Mouse (Mus musculus) embryonic facial prominence, embryonic 14.5 days (tissue): ENCODE results near the gene Dkk1. TPM values are rescaled to one million over a fixed set of nuclear protein-coding genes. Genes with fewer than 3 reads are reported as not detected.
"Not testable (repeated sequence)": the region's sequence is repeated elsewhere in the genome, so short reads cannot be mapped to it uniquely, and the experiment has no call there.

Experiments
- ATAC-seq: fragments of 200-750 bp; cut with Nextera tagmentation; 2 replicates; pipeline ENCODE4 v1.8.0; 2017; ENCODE audit warnings: low read depth, moderate number of reproducible peaks, moderate TSS enrichment
- DNase-seq: peaks from one replicate; pipeline ENCODE4 v3.0.0-alpha.2; 2015; ENCODE audit warnings: low spot score
- H3K27ac ChIP-seq: fragments of 300-500 bp; sonication (generic); replicated peaks from 2 replicates; pipeline ENCODE4 v1.5.1; 2014; ENCODE audit warnings: low read depth, mild to moderate bottlenecking, low read length, moderate library complexity
- H3K27me3 ChIP-seq: fragments of 300-500 bp; sonication (generic); replicated peaks from 2 replicates; pipeline ENCODE4 v1.6.1; 2014; ENCODE audit warnings: low read length; ENCODE audit not compliant: control insufficient read depth, insufficient read depth
- H3K36me3 ChIP-seq: fragments of 300-500 bp; sonication (generic); 2 replicates; pipeline ENCODE4 v1.6.1; 2014; ENCODE audit warnings: low read length, mixed read lengths; ENCODE audit not compliant: control insufficient read depth, insufficient read depth
- H3K4me1 ChIP-seq: fragments of 300-500 bp; sonication (generic); 2 replicates; pipeline ENCODE4 v1.6.1; 2014; ENCODE audit warnings: antibody characterized with exemption, low read length; ENCODE audit not compliant: control insufficient read depth, insufficient read depth
- H3K4me2 ChIP-seq: fragments of 300-500 bp; sonication (generic); 2 replicates; pipeline ENCODE4 v1.6.1; 2014; ENCODE audit warnings: low read depth, mild to moderate bottlenecking, low read length, moderate library complexity, mixed read lengths
- H3K4me3 ChIP-seq: fragments of 300-500 bp; sonication (generic); 2 replicates; pipeline ENCODE4 v1.5.1; 2014; ENCODE audit warnings: low read depth, mild to moderate bottlenecking, low read length
- H3K9ac ChIP-seq: fragments of 300-500 bp; sonication (generic); 2 replicates; pipeline ENCODE4 v1.6.1; 2014; ENCODE audit warnings: low read depth, mild to moderate bottlenecking, low read length, moderate library complexity, mixed read lengths
- H3K9me3 ChIP-seq: fragments of 300-500 bp; sonication (generic); 2 replicates; pipeline ENCODE4 v1.6.1; 2016; ENCODE audit warnings: low read length; ENCODE audit not compliant: control insufficient read depth
- WGBS: fragments of 180-500 bp; shearing (Covaris S2); extraction: QIAGEN DNeasy Blood & Tissue Kit; methylation state at CpG from one replicate; pipeline ENCODE4 v1.1.7; 2014; 5-methylcytosine and 5-hydroxymethylcytosine counted together
- polyA plus RNA-seq: library from polyadenylated mRNA; unstranded; fragments of >200 nt; fragmentation: Nextera tagmentation; extraction: Ambion mirVana; gene quantifications from 2 replicates; pipeline ENCODE4 v1.2.1, GENCODE M21; 2014

Gene Dkk1
- polyA plus RNA-seq, 1 experiment from 2014 or later, result 11.3 TPM

DNA sequence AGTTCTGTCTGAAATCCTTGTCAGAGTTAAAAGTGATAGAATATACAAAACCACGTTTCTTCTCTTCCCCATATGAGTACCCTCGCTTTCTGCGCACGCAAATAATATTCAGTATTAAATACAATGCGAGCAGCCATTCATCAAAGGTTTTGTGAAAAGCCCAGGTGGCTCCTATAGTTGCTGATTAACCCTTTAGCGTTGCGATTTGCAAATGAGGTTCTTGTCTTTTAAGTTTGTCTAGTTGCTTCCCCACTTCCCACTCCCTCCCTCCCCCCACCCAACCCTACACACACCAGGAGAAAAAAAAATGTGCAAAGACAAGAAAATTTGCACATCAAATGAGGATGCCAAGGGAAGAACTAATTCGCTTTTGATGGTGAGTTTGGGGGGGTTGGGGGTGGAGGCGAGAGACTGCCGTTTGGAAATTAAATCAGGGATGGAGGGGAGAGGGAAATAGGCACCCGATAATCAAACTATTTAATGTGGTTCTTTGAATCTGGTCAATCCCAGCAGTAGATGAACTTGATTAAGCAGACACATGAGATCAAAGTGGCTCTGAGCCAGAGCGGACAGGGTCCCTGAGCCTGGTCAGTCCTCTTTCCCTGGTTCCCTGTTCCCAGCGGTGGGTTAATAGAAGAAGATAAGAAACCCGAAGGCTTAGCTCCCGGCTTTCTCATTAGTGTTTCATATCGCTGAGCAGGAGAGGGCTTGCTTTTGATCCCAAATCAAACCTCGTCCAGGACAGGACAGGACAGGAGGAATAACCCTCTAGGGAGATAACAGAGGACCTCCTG, 586 bp upstream of the Dkk1 start:
- peaks cover 49% of the 10 kb centered on the region for H3K27me3 ChIP-seq
- peak overlapping the region; percentile 75 for H3K4me2 ChIP-seq
- WGBS, result under 1% methylated on average over 17 of the region's 17 CpGs

DNA sequence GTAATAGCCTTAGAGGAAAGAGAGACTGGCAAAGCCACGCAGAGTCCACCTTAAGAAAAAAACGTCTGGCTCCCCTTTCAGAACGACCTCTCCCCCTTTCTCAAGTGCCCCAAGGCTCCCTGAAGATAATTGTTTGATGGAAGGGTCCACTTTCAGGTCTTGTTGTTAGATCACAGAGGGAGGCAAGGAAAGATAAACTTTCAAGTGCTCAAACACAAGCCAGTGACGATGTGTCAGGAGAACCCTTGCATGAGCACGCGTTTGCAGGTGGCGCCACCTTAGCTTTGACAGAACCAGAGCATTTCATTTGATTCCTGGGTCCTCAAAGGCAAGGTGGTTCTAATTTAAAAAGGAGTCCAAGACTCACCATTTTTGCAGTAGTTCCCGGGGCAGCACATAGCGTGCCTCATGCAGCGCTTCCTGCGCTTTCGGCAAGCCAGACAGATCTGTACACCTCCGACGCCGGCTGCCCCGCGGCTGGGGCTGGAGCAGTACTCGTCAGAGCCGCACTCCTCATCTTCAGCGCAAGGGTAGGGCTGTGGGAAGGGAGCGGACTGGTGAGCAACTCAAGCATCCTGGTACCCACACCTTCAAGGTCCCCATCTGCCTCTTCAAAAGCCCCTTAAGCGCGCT, 938 bp downstream of the Dkk1 start:
- ATAC-seq, result peak; percentile 30; the same call in 1 of the 2 replicates
- H3K4me3 ChIP-seq, result peak overlapping the region; percentile 47
- H3K9ac ChIP-seq, result peak overlapping the region; percentile 57
- peak; percentile 15 for DNase-seq
- no peak overlapping the region; the same call in 1 of the 2 replicates for H3K27ac ChIP-seq
- peaks cover 18% of the 10 kb centered on the region for H3K4me1 ChIP-seq
- H3K4me2 ChIP-seq, result peak overlapping the region; percentile 75
- no peaks in the 10 kb centered on the region for H3K36me3 ChIP-seq
- 1% methylated on average over 23 of the region's 23 CpGs for WGBS
- peaks cover 49% of the 10 kb centered on the region for H3K27me3 ChIP-seq
- H3K9me3 ChIP-seq, result no peaks in the 10 kb centered on the region

More for the DNA sequence above, 586 bp upstream of the Dkk1 start:
- no peak overlapping the region for H3K27ac ChIP-seq
- no peak for ATAC-seq
- no peaks in the 10 kb centered on the region for H3K9me3 ChIP-seq
- no peak overlapping the region for H3K9ac ChIP-seq
- H3K36me3 ChIP-seq, result no peaks in the 10 kb centered on the region
- no peak for DNase-seq
- H3K4me1 ChIP-seq, result peaks cover 18% of the 10 kb centered on the region
- peak overlapping the region; percentile 47 for H3K4me3 ChIP-seq

DNA sequence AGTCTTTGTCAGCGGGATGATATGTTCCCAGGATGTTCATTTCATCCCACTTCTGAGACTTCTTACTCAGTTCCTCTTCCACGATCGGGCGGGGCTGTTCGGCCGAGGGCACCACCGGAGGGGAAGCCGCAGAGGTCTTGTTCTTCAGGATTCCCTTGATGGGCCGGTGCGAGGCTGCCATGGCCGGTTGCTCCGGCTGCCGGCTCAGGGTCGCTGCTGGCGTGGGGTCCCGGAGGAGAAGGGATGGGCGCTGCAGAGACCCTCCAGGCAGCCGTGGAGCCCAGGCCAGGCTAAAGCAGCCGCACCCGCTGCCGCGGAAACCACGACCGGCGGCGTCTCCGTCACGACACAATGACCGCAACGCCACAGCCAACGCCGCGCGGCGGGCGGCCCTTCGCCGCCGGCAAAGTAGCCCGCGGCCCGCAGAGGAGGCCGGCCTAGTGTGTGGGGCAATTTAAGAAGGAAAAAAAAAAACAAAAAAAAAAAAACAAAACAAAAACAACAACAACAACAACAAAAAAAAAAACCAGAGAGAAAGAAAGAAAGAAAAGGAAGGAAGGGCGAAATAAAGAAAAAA, 10.0 kb downstream of the Dkk1 start:
- H3K27ac ChIP-seq, H3K36me3 ChIP-seq, H3K4me1 ChIP-seq, ATAC-seq, H3K9me3 ChIP-seq, DNase-seq: not testable (repeated sequence)
- 2% methylated on average over 41 of the region's 44 CpGs for WGBS
- peak overlapping the region; percentile 42 for H3K4me3 ChIP-seq
- peak overlapping the region; percentile 69 for H3K4me2 ChIP-seq
- peaks cover 12% of the 10 kb centered on the region for H3K27me3 ChIP-seq
- peak overlapping the region; percentile 58 for H3K9ac ChIP-seq

DNA sequence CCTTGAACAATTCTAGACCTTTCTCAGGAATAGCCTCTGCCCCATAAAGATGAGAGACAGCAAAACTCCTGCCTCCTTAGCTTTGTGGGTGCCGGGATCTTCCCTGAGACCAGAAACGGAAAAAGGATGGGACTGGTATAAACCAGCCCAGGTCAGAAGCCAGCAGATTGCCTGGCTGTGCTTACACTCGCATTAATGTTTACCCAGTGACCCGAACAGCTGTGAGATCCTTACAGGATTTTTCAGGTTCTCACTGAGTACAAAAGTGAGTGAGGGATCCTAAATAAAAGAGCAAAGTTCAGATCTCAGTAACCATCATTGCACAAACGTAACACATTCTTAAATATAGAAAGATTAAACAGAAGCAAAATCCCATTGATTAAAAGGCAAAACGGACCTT, 32.7 kb downstream of the Dkk1 start:
- H3K9me3 ChIP-seq, result no peaks in the 10 kb centered on the region
- H3K36me3 ChIP-seq, result no peaks in the 10 kb centered on the region
- 59% methylated on average over 6 of the region's 6 CpGs for WGBS
- H3K4me1 ChIP-seq, result no peaks in the 10 kb centered on the region; the same call in 1 of the 2 replicates
- no peak overlapping the region for H3K4me2 ChIP-seq
- H3K27me3 ChIP-seq, result no peaks in the 10 kb centered on the region
- H3K9ac ChIP-seq, result no peak overlapping the region
- no peak overlapping the region for H3K4me3 ChIP-seq
- no peak for ATAC-seq
- no peak overlapping the region for H3K27ac ChIP-seq
- no peak for DNase-seq

DNA sequence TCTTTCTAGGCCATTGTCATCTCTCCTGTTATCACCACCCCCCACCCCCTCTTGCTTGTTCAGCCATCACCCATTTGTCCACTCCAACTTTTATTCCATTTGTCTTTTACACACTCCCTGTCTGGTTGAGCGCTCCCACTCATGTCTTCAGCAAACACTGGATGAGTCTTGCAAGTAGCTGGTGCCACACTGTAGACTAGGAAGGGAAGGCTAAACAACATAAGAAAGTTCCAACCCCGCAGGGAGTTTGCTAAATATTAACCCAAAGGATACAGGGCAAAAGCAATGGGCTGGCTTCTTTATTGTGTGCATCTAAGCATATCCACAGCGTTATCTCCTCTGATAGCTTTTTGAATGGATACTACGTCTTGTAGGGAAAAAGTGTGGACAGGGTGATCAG, 39.0 kb downstream of the Dkk1 start:
- 85% methylated on average over 4 of the region's 4 CpGs for WGBS

DNA sequence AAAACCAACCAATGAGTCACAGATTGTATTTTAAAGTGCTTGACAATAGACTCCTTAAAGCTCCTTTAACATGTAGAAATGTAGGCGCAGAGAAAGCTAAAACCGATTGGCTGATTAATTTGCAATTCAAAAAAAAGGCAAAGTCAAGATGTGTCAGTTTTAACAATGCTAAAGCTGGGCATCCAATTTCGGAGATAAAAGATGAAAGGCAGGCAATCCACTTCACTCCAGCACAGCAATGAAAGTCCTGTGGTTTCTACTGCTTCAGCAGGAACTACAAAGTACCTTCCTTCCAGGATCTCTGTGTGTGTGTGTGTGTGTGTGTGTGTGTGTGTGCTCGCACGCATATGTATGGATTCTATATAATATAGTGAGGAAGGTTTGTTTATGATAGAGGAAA, 44.0 kb downstream of the Dkk1 start:
- ATAC-seq, result no peak
- no peaks in the 10 kb centered on the region for H3K9me3 ChIP-seq

More for the DNA sequence above, 39.0 kb downstream of the Dkk1 start:
- Histone ChIP-seq H3K9ac (no peak overlapping the region), H3K4me1 (no peaks in the 10 kb centered on the region), H3K9me3 (no peaks in the 10 kb centered on the region), H3K27ac (no peak overlapping the region), H3K4me2 (no peak overlapping the region), H3K27me3 (no peaks in the 10 kb centered on the region), H3K36me3 (no peaks in the 10 kb centered on the region), H3K4me3 (no peak overlapping the region)
- ATAC-seq, result no peak
- DNase-seq, result no peak

More for the DNA sequence above, 44.0 kb downstream of the Dkk1 start:
- Histone ChIP-seq H3K27me3 (no peaks in the 10 kb centered on the region), H3K4me3 (no peak overlapping the region), H3K4me1 (no peaks in the 10 kb centered on the region), H3K27ac (no peak overlapping the region), H3K9ac (no peak overlapping the region), H3K4me2 (no peak overlapping the region), H3K36me3 (no peaks in the 10 kb centered on the region)
- no peak for DNase-seq
- 46% methylated on average over 5 of the region's 5 CpGs for WGBS
